Mouse (Mus musculus): ENCODE measurements around the gene Rac3.
"Not testable (repeated sequence)": the region's sequence is repeated elsewhere in the genome, so short reads cannot be mapped to it uniquely, and the experiment has no call there.

Gene Rac3

GRCm38 (mm10) chr11:120730331-120730870 is 9.1 kb downstream of the Rac3 start:
- DNase-seq, result no peak

- no peak for DNase-seq
These were observed 10.1 kb downstream of the Rac3 start for GRCm38 (mm10) chr11:120731395-120731794.

- peak; percentile 39 for DNase-seq
These were observed 10.8 kb downstream of the Rac3 start, which contains the start of gene Cbr2 for GRCm38 (mm10) chr11:120731858-120732680. Cbr2 (minus strand) TSS chr11:120732114.

DNA sequence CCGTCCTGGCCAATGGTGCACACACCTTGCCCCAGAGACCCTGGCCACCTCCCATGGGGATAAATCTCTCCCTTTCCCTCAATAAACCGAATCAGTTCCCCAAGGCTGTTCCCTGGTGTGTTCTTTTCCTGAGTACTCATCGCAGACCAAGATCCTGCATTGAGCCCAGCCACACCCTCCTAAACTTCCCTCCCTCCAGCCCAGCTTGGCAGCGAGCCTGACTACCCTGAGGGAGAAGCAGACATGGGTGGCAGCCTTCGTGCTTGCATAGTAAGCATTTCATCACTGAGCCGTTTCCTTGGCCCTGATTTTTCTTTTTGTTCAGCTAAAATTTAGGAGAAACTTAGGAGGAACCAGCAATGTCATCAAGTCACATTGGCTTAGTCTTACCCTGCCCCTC is 12.3 kb downstream of the Rac3 start:
- peak; percentile 75 for DNase-seq

DNA sequence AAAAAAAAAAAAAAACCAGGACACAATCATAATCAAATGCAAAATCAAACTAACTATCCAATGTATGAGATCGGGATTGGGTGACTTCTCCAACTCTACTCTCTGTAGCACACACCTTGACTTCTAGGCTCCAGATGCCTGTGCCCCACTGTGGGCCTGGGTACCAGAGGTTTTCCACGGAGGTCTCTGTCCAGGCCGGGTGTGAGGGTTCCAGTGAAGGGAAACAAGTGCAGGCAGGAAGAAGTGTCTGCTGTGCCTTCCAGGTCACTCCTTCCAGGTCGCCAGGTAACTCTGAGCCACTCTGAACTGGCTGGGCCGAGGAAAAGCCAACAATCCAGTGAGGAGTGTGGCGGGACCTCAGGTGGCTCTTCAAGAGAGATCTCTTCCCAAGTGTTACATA is 15.2 kb downstream of the Rac3 start:
- no peak for DNase-seq

DNA sequence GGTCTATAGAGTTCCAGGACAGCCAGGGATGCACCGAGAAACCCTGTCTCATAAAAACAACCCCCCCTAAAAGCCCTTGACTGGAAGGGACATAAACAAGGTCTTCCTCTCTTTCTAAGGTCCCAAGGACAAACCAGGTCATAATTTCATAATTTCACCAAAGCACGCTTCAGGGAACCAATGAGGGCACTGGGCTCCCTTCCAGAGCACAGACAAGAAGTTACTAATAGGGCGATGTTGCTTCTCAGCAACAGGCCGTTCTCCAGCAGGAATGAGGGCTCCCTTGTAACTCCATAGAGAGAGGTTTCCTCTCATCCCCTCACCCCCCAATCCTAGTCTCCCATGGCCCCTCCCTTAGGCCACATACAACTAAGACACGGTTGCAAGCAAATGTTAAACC is 19.7 kb downstream of the Rac3 start:
- no peak for DNase-seq

GRCm38 (mm10) chr11:120744121-120744701 is 22.9 kb downstream of the Rac3 start:
- no peak for DNase-seq

- no peak for DNase-seq
These were observed 26.7 kb downstream of the Rac3 start for GRCm38 (mm10) chr11:120747974-120748373.

DNA sequence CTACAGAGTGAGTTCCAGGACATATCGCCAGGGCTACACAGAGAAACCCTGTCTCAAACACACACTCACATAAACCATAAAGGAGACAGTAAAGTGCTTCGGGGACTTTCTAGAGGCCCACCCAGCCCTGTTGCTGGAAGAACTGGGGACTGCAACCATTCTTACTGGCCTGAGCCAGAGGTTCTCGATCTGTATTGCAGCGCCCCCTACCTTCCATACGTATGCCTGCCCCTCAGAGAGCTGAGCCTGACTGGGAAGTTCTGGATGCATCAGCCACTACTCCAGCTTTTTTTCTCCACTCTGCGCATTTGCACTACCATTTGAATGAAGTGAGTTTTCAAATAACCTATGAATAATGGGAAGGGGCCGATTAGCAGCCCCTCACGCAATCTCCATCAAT is 28.2 kb downstream of the Rac3 start:
- peak; percentile 47 for DNase-seq

- no peak for DNase-seq
These were observed 30.3 kb downstream of the Rac3 start for GRCm38 (mm10) chr11:120751606-120752005.

DNA sequence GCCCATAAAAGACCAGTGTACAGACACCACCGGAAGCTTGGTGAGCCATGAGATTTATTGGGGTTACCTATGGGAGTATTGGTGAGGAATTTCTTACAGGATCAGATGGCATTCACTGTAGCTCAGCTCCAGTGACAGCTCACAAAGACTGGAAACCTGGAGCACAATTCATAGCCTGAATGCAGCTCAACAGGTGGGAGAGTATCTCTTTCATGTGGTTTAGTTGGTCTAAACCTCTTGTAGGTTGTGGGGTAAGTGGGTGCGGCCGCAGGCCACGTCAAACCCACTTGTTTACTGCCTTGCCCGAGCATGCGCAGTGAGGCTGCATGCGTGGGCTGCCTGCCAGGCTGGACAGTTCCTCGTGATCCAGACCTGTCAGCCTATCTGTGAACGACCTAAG is 39.0 kb downstream of the Rac3 start:
- DNase-seq, result no peak

GRCm38 (mm10) chr11:120761811-120762671 is 40.8 kb downstream of the Rac3 start:
- no peak for DNase-seq

GRCm38 (mm10) chr11:120762672-120763041 is 41.4 kb downstream of the Rac3 start, which contains the start of gene Hmga1b:
Hmga1b (plus strand) TSS chr11:120762794.
- not testable (repeated sequence) for DNase-seq

DNA sequence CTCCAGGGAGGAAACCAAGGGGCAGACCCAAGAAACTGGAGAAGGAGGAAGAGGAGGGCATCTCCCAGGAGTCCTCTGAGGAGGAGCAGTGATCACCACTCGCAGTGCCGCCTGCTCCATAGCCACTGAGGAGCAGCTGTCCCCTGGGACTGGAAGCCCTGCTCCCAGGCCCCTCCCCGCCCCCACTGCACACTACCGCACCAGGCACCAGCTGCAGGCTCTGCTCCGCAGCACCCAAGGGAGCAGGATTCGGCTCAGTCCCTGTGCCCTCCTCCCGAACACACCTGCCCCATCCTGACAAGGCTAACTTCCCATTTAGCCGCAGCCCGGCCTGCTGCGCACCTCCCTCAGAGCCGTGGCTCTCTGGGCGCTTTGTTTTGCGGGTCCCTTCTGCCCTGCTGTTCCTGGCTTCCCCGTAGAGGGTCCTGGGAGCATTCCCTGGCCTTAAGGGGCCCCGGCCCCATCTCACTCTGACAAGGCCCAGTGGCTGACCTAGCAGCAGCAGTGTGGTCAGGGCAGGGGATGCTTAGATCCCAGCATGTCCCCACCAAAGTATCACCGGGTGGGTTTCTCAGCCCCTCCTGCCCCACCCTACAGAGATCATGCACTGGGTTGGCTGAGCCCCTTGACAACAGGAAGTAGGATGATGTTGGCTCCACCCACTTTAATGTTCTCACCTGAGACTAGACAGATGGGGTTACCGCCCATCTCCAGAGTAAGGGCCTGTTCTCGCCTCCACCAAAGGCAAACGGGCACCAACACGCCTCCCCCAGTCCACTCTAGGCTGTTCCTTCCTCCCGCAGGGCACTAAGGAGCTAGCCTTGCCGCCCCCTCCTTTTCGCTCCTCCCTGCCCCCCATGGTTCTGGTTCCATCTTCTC is 42.1 kb downstream of the Rac3 start:
- not testable (repeated sequence) for DNase-seq

DNA sequence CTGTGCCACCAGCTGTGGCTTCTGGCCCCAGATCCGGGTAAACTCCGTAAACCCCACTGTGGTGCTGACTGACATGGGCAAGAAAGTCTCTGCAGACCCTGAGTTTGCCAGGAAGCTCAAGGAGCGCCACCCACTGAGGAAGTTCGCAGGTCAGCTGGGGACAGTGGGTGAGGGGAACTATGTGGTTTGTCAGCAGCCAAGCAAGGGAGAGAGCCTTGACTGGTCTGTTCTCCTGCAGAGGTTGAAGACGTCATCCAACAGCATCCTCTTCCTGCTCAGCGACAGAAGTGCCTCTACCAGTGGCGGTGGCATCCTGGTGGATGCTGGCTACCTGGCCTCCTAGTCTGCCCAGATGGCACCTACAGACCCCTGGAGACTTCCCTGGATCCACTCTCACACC is 45.8 kb downstream of the Rac3 start:
- not testable (repeated sequence) for DNase-seq

GRCm38 (mm10) chr11:120768206-120768605 is 46.9 kb downstream of the Rac3 start:
- DNase-seq, result no peak

DNA sequence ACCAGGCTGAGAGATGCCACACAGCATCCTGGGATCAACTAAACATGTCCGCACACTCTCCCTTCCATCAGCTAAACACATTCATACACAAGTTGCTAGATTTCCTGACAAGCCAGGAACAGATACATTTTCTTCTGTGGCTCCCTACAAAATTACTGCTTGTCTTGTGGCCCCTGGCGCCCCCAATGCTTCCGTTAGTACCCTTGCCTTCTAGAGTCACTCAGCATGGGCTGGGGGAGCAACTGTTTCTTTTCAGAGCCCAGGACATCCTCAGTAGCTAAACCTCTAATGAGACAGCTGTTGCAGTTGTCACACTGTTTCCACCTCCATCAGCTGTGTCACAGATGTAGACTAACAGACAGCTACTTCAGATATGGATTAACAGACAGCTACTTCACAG is 51.5 kb downstream of the Rac3 start:
- no peak for DNase-seq

All from kidney, postnatal 10 days (tissue).